Mouse (Mus musculus): ENCODE measurements around the gene D10Jhu81e.

DNA sequence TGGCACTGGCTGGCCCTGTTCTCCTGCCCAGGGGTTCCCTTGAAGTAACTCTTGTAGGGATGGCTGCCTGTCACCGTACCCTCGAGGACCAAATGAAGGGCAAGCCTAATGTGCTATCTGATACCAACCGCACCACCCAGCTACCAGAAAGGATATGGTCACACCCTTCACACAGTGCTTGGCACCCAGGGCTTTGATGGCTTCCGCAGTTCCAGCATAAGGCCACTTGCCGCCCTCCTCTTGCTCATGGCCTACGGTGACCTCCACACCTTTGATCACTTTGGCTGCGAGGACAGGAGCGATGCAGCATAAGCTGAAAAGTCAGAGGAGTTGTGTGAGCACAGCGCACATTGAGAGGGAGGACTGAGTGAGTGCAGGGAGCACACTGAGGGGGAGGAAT is 6.3 kb downstream of the D10Jhu81e start:
- TF ChIP-seq TAL1 (IDR thresholded peaks at IDR 0.05; ENCODE audit: low read length) (no peak), GATA1 (IDR thresholded peaks at IDR 0.05; ENCODE audit: low read length) (no peak)
